Mouse (Mus musculus) 3T3-L1 (cell line): Measurements from ENCODE around the gene Tnni3k.

ENCODE experiments used
- DNase-seq: peaks from one replicate; pipeline ENCODE4 v3.0.0-alpha.2; 2015; ENCODE audit warnings: low read depth, low spot score

Tnni3k gene

GRCm38 (mm10) chr3:154836137-154836536, 219.1 kb downstream of the Tnni3k start:
- DNase-seq, result peak; percentile 69

DNA sequence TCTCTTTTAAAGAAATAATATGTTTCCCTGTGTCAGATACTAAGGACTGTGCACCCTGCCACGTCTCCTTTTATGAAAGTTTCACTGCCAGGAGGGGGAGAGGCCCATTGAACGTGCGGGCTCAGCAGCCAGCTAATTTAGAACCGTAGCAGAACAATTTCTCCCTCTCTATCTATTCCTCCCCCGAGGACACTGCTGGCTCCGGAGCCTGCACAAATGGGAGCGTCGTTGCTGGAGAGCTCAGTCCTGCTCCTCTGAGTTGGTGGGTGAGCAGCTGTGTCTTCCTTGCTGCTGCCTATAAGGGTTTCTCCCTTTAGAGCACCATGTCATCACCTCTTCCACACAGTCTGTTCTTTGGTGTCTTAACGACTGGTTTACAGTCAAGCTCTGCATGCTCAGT, 220.8 kb downstream of the Tnni3k start:
- DNase-seq, result no peak

DNA sequence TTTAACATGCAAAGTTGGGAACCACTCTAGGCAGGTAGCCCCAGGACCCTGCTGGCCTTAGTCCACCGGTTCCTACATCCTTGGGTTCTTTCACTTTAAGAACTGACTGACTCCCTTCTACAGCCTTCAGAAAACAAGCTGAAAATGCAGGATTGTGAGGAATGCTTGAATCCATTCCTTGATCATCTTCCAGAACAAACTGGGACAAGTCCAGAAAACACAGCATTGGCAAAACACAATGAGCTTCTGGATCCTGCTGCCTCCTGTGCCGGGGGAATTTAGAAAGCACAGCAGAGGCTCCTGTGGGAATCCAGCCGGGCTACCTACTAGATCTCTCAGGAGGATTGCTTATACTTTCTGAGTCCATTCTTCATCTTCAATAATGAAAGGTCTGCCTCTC, 229.5 kb downstream of the Tnni3k start:
- no peak for DNase-seq

GRCm38 (mm10) chr3:154824713-154825112, 230.5 kb downstream of the Tnni3k start:
- DNase-seq, result no peak

GRCm38 (mm10) chr3:154819684-154820083, 235.5 kb downstream of the Tnni3k start:
- DNase-seq, result peak; percentile 50

- DNase-seq, result peak; percentile 58
Observed at GRCm38 (mm10) chr3:154817732-154818131, 237.5 kb downstream of the Tnni3k start.

- peak; percentile 20 for DNase-seq
Observed at GRCm38 (mm10) chr3:154816801-154817625, 238.2 kb downstream of the Tnni3k start.

DNA sequence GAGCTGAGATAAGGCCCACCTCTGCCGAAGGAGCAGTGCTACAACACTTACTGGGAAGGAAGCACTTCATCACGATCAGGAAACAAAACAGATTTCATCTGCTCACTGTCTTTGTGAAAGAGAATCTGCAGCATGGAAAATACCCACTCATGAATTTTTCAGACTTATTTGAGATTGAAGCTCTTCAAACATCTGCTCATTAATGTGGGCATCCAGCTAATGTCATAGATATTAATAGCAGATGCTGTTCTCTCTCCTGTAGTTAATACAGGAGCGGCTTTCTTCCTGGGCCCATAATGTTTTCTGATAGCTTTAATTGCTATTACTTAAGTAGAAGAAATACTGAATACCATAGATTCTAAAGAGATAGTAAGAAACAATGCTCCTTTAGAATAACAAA, 239.0 kb downstream of the Tnni3k start:
- DNase-seq, result no peak

DNA sequence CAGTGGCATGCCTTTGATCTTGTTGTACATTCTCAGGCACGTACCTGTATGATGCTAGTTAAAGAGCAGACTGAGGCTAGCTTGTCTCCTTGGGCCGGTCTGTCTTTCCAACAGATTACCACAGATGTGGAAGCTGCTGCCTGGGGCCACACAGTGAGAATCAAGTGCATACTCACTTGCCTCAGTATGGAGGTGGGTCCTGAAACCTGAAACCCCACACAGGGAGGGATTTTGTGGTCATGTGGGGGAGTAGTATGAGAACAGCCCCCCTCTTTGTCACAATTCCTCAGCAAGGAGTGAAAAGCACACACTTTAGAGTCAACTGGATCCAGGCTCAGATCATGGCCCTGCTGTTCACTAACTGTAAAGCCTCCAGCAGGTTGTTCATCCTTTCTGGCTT, 239.6 kb downstream of the Tnni3k start:
- DNase-seq, result no peak

- no peak for DNase-seq
Observed at GRCm38 (mm10) chr3:154812893-154813292, 242.3 kb downstream of the Tnni3k start.

DNA sequence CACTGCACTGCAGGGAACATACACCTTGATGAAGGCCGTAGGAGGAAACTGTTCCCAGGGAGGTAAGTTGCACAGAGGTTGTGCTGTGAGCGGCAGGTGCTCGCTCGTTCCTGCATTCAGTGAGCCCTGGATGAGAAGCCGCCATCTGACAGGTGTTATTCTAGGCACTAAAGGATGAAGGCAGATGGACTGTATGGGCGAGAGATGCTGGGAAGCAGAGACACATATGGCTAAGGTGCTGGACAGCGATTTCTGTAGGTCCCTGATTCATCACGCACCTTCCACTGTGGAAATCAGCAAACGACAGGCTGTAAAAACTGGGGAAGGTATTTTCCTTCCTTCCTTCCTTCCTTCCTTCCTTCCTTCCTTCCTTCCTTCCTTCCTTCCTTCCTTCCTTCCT, 243.4 kb downstream of the Tnni3k start:
- no peak for DNase-seq

GRCm38 (mm10) chr3:154811281-154811680, 243.9 kb downstream of the Tnni3k start:
- DNase-seq, result no peak

GRCm38 (mm10) chr3:154810273-154810870, 244.8 kb downstream of the Tnni3k start:
- peak; percentile 32 for DNase-seq

DNA sequence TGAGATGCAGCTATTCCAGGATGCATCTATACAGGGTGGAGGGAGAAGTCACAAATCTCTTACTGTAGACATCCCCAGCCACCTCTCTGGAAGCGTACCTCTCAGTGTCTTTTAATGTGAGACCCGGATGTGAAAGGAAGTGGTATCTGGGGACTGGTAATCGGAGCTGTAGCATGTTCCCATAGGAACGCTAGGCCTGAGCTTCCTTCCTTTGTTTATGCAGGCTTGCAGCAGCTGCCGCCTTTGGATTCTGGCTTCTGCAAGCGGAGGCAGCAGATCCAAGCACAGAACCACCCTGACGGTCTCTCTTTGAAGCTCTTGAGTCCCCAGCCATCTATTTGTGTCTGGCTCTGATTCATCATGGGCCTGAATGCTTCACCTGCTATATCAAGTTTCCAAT, 248.6 kb downstream of the Tnni3k start:
- no peak for DNase-seq

DNA sequence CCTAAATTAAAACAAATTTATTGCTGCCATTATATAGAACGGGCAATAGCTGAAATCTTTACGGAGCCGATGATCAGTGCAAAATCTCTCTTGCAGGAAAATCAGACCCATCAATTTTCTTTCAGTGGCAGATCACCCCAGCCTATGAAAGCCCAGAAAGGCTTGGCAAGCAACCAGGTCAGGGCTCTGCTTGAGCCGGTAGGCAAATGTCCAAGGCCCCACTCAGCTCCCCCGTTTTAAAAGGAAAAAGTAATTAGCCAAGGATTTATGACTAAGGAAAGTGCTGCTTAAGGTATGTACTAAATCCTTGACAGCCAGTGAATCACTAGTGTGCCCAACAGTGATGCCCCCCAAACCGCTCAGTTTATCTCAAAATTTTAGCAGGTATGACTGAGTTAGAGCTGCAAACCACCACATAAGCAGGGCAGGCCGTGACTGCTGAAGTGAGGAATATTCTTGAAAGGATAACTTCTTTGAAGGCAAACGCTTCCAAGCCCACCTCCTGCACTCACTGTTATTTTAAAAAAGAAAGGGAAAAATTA, 254.2 kb downstream of the Tnni3k start:
- no peak for DNase-seq

GRCm38 (mm10) chr3:154800454-154800853, 254.8 kb downstream of the Tnni3k start:
- no peak for DNase-seq

DNA sequence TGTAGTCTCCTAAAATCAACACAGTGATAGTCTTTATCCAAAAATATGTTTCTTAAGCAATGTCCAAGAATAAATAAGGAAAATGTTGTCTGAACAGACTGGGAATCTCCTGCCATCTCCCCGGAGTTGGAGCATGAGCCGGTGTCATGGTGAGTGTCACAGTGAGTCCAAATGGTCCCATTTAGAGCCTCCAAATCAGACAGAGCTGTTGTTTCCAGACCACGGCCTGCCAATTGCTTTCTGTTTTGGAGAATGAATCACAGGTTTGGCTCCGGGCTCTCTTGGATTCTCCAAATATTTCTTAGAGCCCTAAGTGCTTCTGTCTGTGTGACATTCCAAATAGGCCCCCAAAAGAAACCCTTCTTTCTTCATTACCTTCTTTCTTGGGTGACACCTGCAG, 256.4 kb downstream of the Tnni3k start:
- peak; percentile 47 for DNase-seq

DNA sequence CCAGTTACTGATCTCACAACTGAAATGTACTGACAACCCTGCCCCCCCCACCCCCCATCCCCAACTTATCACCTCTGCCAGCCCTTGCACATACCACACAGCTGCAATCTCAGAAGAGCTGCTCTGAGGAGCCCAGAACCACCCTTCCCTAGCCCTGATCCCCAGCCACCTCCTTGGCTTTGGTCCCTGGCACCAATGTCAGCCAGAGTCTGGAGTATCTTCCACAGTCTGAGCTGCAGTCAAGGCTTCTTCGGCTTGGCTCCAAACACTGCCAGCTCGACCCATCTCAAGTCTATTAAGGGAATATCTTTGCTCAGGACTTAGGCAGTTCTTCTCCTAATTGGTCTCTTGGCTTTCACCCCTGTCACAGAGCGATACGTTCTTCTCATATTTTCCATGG, 261.6 kb downstream of the Tnni3k start:
- DNase-seq, result no peak

- DNase-seq, result no peak
Observed at GRCm38 (mm10) chr3:154787611-154788010, 267.6 kb downstream of the Tnni3k start.

GRCm38 (mm10) chr3:154786354-154786753, 268.9 kb downstream of the Tnni3k start:
- DNase-seq, result no peak

- no peak for DNase-seq
Observed at GRCm38 (mm10) chr3:154778836-154779595, 276.2 kb downstream of the Tnni3k start.

GRCm38 (mm10) chr3:154771651-154772050, 283.6 kb downstream of the Tnni3k start:
- no peak for DNase-seq
